Mouse (Mus musculus): ENCODE results near the gene Hist1h3a.
"Not testable (repeated sequence)": the region's sequence is repeated elsewhere in the genome, so short reads cannot be mapped to it uniquely, and the experiment has no call there.

Gene Hist1h3a

DNA sequence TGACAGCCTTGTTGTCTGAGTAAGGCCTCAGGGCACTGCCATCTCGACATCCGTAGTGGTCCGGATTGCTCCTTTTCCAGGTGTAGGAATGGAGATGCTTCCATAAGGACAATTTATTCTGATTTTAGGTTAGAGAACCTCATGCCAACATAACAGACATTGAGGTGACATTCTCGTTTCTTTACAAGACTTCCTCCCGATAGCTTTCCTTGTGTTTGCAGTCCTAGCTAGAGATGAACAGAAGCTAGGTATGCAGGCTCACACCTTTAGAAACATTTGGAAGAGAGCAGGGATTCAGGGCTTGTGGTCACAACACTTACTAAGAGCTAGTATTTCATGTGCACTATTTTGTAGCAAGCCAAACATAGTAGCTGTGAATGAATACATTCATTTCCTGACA is 19.0 kb downstream of the Hist1h3a start:
- no peak for ATAC-seq (ENCODE audit: low TSS enrichment)

DNA sequence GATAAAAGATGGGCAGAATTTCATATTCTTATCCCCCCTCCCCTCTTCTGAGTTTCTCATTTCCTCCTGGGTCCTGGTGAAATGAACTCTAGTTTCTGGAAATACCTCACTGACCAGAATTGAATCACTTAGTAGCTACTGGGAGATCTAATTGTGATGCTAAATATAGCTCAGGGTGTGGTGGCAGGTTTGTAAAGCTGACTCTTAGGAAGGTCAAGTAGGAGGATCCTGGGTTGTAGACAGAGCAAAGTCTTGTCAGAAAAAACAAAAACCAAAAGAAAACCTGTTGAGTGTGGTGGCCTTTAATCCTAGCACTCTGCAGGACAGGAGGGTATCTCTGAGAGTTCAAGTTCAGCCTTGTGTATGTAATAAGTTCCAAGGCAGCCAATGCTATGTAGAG is 20.2 kb downstream of the Hist1h3a start:
- ATAC-seq (ENCODE audit: low TSS enrichment): no peak

DNA sequence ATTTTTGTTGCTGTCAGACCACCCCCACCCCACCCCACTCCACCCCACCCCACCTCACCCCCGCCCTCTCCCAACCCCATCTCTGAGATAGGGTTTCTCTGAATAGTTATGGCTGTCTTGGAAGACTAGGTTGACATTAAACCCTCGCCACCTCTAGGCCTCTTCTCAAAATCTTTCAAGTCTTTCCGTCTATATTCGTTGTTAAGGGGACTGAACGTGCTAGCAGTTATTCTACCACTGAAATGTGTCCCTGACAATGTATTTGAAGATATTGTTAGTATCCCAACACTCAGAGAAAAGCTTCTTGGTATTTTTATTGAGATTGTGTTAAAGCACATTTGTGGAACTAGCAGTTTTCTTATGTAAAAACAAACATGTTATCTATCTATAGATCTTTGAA is 21.3 kb downstream of the Hist1h3a start:
- no peak for ATAC-seq (ENCODE audit: low TSS enrichment)

DNA sequence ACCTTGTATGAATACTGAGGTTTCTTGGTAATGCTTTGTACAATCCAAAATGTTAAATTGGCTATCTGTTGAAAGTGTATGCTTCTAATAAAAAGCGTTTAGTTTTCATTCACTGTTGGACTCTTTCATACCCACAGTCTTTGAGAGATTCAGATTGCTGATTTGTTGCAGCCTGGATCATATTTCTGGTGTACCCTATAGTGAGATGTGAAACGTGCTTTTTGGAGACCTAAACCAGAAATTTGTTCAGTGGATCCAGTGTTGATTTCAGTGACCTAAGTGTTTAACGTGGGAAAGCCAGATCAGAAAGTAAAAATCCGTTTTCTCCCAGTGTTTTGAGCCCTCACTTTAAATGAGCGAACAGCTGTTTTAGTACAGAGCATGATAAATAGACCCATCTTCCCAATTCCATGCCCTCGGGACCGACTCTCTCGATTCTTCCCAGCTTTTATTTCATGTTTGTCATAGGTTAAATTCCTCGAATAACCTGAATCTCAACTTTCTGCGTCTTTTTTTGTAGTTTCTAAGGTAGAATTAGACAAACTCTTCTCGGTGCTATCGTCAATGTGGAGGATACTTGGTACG is 21.8 kb downstream of the Hist1h3a start:
- no peak for ATAC-seq (ENCODE audit: low TSS enrichment)

DNA sequence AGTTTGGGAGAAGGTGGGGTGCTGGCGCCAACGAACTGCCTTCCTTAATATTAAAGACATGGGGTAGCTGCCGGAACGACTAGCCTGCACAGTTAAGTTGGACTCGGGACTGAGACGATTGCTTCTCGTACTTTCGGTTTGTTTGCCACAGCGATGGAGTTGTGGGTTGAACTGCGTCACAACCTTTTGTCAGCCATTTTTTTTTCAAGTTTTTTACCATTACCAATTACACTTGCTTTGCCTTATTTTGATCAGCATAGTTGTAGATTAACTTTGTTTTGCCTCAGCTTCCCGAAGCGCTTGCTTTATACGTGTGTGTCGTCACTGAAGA is 22.3 kb downstream of the Hist1h3a start:
- ATAC-seq (ENCODE audit: low TSS enrichment): peak; percentile 24

DNA sequence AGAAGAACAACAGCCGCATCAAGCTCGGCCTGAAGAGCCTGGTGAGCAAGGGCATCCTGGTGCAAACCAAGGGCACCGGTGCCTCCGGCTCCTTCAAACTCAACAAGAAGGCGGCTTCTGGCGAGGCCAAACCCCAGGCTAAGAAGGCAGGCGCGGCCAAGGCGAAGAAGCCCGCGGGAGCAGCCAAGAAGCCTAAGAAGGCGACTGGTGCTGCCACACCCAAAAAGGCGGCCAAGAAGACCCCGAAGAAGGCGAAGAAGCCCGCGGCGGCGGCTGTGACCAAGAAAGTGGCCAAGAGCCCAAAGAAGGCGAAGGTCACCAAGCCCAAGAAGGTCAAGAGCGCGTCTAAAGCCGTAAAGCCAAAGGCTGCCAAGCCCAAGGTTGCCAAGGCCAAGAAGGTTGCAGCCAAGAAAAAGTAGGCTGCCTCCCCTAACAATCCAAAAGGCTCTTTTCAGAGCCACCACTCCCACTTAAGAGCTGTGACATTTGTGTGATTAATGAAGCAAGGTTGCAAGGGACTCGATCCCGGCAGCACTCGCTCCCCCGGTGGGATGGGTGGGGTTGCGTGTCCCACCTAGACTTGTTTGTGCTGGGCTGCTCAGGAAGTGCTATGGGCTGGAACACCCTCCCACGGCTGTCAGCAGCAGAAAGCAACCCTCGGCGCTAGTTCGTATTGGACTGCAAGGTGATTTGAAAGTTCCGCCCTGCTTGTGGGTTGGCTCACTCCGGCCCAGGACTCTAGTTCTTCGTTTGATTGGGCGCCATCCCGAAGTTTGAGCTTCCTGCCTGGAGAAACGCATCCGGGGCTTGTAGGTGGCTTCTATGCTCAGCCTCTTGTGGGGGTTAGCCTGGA is 22.9 kb downstream of the Hist1h3a start:
- peak; percentile 92 for ATAC-seq (ENCODE audit: low TSS enrichment)

DNA sequence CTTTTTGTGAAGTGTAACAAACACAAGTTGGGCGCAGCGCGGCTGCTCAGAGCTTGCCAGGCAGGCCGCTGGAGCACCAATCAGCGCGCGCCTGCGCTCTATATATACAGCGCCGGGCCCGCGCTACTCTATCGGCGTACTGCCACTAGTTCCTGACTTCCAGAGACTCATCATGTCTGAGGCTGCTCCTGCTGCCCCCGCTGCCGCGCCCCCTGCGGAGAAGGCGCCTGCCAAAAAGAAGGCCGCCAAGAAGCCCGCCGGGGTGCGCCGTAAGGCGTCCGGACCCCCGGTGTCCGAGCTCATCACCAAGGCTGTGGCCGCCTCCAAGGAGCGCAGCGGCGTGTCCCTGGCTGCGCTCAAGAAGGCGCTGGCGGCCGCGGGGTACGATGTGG is 23.5 kb downstream of the Hist1h3a start, which contains the start of gene Hist1h1c:
Gene Hist1h1c, plus strand, starts transcription at position 132 of the 392 bp plus-strand sequence.
- peak; percentile 88 for ATAC-seq (ENCODE audit: low TSS enrichment)

DNA sequence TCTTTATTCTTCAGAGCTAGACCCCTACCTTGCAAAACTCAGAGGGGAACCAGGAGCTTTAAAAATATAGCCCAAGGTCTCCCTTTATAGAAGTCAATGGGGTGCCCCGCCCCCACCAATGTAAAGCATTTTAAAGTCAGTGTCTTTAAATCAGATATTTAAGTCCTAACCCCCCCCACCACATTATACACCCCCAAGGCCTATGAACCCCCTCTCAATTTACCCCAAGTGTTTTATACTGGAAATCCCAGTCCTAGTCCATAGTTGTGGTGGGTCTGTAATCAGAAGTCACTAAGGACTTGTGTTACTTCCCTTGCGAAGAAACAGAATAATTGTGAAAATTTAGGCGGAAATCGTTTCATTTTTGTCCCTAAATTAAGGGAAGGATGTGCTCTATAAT is 24.1 kb downstream of the Hist1h3a start:
- ATAC-seq (ENCODE audit: low TSS enrichment): no peak

DNA sequence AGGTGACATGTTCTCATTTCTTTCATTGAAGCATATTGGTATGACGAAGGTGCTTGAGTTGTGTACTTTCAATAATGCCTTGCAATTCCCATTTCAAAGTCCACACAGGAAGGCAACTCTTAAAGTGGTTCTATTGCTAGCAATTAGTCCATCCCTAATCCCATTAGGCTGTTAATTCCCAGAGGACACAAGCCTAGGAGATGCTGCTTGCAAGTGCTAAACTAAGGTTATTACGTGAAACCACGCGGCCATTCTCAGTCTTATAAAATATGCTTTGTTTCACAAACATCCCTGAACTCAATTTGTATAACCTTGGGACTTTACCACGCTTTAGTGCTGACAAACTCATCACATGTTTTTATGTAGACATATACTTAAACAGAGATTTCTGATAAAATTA is 25.1 kb downstream of the Hist1h3a start:
- ATAC-seq (ENCODE audit: low TSS enrichment): no peak

DNA sequence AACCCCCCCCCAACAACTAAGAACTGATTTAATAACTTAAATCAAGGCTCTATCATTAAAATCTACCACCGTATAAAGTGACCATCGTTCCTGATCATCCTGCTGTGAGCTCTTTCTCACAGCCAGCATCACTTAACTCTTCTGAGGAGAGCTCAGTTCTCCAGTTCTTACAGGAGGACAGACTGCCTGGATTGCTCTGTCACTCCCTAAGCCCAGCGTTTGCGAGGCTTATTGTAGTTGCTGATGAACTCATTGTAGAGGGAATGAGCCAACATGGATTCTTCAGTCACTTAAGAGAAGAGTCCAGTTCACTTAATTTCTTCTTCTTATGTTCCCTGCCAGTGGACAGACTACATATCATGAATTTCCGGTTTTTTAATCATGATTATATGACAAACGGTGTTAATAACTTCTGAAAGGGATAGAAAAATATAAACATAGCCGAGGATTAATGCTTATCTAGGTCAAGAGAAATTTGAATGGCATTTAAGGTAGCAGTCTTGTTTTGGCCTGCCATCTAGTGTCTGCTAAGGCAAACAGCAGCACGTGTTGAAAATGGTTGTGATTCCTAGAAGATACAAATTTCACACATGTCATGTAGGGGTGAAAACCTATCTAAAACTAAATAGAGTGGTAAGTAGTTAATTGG is 29.9 kb downstream of the Hist1h3a start:
- peak; percentile 77 for ATAC-seq (ENCODE audit: low TSS enrichment)

DNA sequence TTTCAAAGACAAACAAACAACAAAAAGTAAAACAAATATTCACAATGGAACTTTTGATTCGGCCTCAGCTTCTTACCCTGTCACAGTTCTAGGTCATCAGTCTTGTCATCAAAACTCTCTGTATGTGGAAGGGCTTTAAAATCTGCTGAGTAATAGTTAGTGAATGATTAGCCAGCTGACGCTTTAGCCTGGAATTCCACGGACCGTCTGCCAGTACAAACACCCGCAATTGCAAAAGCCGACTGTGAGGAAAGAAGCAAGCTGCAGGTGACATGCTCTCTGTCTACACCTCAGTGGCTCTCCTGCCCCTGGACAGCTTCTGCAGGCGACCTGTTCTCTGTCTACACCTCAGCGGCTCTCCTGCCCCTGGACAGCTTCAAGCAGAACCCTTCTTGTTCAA is 31.7 kb downstream of the Hist1h3a start:
- no peak for ATAC-seq (ENCODE audit: low TSS enrichment)

DNA sequence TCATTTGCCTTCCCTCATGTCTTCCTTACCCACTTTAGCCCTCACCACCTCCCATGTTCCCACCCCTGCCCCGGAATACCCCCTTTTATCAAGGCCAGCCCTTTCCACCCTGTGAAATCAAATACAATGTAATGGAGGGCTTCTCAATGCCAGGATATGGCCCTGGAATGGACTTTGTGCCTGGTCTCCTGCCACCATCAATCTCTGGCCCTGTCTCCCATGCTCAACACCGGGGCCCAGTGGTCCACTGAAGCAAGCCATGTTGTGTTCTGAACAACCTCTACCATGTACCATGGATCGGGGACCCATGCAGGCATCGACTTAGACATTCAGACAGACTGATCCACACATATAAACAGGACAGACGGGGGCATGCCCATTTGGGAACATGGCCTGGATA is 32.5 kb downstream of the Hist1h3a start:
- ATAC-seq (ENCODE audit: low TSS enrichment): no peak

DNA sequence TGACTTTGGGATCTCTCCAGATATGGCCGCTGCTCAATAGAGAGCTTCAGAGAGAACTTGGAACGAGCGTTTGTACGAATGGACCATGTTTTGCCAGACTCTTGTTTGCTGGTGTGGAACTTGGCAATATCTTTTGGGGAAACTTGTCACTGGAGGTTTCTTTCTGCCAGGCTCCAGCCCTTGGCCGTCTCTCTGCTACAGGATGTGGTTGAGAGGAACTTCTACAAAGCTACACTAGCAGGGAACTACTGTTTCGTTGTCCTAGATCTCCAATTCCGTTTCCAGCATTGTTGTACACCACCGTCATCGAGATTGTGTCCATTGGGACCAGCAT is 33.0 kb downstream of the Hist1h3a start:
- ATAC-seq (ENCODE audit: low TSS enrichment): no peak

DNA sequence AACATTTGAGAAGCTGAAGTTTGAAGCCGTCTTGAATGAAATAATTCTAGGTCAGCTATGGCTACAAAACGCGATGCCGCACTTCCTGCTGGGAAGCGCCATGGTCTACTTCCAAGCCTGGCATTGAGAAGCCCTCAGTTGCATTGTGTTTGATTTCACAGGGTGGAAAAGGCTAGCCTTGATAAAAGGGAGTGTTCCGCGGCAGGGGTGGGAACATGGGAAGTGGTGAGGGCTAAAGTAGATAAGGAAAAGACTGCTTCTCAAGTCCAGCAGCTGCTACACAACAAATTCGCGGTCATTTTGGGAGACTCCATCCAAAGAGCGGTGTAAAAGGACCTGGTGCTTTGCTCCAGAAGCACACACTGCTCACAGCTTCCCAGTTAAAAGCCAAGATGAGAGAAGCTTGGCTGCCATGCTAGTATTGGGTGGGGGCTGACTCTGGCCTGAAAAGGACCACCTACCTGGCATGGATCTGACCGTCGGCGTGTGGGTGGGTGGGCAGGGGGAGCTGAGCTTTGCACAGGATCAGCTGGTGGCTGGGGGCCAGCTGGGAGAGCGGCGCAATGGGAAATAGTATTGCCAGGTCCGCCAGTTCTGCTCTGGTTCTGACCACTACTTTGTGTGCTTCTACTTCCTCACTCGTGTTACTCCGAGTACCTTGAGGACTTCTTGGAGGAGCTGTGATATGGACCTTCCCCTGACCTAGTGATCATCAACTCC is 33.6 kb downstream of the Hist1h3a start:
- ATAC-seq (ENCODE audit: low TSS enrichment): no peak

DNA sequence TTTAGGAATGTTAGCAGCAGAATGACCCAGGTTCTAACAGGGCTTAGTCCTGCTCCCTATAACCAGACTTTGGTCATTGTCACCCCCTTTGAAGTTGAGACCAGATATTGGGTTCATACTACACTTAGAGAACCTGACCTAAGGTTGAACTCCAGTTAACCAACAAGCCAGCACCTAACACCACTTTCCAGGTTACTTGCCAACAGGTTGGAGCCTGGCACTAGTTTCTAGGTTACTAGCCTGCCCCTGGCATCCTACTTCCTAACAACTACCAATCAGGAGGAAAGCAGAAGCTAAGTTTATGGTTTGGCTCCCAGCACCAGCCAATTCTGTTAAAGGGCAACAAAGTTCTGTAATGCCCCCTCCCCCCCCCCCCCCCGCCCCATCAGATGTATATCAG is 37.0 kb downstream of the Hist1h3a start:
- ATAC-seq (ENCODE audit: low TSS enrichment): no peak

DNA sequence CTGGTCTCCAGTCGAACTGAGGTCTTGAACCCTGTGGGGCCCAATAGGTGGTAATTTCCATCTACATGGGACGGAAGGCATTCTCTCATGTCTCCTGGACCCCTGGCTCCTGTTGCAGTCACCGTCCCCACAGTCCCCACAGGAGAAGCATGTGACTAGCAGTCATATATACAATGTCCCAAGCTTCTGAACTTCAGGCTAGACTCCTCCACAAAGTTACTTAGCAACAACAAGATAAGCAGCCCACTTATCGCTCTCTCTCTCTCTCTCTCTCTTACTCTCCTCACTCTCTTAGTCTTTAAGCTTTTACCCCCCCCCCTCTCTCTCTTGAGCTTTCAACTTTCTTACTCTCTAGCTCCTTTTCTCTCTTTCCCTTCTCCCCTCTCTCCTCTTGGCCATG is 37.9 kb downstream of the Hist1h3a start:
- no peak for ATAC-seq (ENCODE audit: low TSS enrichment)

DNA sequence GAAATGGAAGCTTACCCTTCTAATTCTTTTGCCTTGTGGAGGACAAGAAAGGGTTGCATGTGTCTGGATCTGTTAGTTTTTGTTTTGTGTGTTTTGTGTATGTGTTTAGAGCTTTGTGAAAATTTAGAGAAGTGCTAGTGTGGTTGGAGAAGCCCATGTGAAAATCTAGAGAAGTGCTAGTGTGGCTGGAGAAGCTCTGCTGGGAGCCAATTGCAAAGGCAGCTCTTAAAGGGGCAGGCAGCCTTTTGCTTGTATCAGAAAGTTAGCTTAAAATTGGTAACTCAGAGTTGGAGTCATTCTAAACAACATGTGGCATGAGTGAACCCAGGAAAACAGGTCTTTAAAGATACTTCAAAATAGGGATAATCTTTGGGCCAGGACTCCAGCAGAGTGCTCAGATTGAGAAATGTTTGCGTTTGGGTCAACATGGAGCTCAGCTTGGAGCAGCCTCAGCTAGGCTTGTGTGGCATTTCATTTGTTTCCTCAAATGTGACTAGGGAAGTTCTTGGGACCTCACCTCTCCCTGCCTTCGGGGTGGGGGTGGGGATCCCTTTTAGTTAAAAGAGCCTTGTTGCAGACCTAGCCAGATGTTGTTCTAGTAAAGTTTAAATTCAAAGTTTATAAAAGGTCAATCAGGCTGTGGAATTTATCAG is 44.5 kb downstream of the Hist1h3a start:
- ATAC-seq (ENCODE audit: low TSS enrichment): not testable (repeated sequence)

DNA sequence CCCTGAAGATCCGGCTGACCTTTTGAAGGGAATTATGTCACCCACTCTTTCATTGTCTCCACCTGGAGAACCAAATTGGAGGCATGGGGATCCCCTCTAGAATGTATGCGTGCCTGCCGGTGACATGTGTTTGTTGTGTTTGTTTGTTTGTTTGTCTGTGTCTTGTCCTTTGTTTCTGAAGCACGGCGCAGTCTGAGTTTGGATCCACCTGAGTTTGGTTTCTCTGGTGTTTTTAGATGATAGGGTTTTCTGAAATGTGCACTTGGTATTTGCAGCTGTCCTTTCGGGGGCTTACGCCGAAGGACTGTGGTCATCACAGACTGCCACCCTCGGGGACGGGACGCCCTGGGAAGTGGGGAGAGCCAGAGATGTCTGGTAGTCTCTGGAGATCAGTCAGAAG is 45.0 kb downstream of the Hist1h3a start:
- ATAC-seq (ENCODE audit: low TSS enrichment): no peak

DNA sequence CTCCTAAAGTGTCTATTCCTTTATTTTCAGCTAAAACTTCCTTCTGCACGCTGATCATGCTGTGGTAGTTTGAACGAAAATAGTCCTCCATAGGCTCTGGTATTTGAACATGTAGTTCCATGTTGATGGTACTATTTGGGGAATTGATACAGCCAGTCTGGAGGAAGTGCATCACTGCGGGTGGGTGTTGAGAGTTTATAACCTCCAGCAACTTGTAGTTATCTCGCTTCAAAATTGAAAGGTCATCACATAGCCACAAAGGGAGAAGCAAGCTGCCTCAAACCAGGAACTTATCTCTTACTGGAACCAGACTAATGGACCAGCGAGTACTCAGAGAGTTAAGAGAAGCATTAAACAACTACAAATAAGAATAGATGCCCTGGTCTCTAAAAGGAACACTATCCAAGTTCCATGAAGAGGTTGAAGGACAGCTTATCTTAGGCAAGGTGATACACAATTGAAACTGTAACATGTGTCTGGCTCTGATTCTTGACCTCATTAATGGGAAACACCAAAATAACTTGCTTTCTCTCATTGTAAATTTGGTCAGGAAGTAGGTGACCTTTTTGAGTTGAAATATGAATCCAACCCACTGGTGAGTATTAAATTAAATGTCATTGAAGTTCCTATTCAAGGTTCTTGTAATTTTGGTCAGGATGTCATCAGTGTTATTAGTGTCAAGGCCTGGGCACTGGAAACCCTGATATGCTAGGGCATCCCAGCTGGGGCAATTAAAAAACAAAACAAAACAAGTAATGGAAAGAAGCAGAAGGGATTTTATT is 45.7 kb downstream of the Hist1h3a start:
- no peak for ATAC-seq (ENCODE audit: low TSS enrichment)
